10 mouse cellular contexts compared by ENCODE assay signal in the genomic region with DNA sequence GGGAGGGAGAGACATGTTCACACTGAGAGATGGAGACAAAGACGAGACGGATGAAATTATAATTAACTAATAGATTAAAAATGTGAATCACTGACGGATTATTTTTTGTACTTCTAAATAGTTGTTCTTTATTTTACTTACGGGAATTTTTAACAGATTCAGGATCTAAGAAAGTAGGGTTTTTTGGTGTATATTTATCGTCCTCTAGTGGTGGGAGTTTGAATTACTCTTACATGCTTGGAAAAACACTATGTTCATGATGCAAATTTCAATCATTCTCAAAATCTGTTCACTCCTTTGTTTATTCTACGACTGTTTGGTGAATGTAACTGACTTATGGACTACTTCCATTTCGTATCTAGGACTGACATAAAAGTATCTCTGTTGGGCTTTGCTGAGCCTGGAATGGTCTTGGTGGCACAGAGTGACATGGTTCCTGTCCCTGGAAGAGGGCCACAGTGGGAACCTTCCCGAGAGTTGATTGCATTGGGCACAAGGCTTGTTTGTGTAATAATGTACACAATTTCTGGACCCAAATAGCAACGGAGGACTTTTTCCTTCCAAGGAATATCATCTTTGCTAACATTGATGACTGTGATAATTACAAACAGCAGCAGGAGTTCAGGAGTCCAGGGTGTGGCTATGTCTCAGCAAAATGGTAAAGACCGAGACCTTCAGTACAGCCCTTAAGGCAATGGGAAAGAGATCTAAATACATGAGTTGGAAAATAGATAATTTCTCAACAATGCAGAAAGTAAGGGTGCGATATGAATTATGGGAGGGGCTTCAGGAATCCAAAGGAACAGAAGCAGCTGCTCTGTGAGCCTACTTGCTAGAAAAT.
A peak's percentile ranks its signal among the peaks of the same experiment; 100 is the strongest.
DNase-seq lines count a peak whose midpoint lies in the region; TF ChIP-seq lines count a peak whose summit lies in the region.
"Had no signal": no experiment of that assay in that cellular context is flagged by ENCODE, and none has a peak within 500 bp of the region (broad histone marks: within the 10 kb centered on the region; RNA-seq: fewer than 3 reads in every experiment).

No protein-coding gene starts in this region.

- H3K27me3 ChIP-seq in E14TG2a.4 (ENCODE audit: insufficient read depth, low read length), result no peaks in the 10 kb centered on the region
- H3K27me3 ChIP-seq: embryonic facial prominence, embryonic 12.5 days; kidney, embryonic 15.5 days; midbrain, embryonic 12.5 days had no signal

- H3K4me3 ChIP-seq in E14TG2a.4 (replicated peaks; ENCODE audit: low read length), result no peak overlapping the region
- no peak overlapping the region for H3K4me3 ChIP-seq in bone marrow, adult 2 months (replicated peaks; ENCODE audit: control insufficient read depth, low read depth, low read length)
- H3K4me3 ChIP-seq: embryonic facial prominence, embryonic 12.5 days; kidney, embryonic 15.5 days; midbrain, embryonic 12.5 days had no signal

- 43% methylated on average over 11 of the region's 11 CpGs for WGBS in bone marrow, adult 2 months

- H3K27ac ChIP-seq in bone marrow, adult 2 months (ENCODE audit: control insufficient read depth, insufficient read depth, low read depth, low read length, poor library complexity), result no peak overlapping the region
- H3K27ac ChIP-seq: embryonic facial prominence, embryonic 12.5 days; kidney, embryonic 15.5 days; midbrain, embryonic 12.5 days had no signal

- TF ChIP-seq POLR2A in bone marrow, adult 2 months (IDR thresholded peaks at IDR 0.05; ENCODE audit: borderline replicate concordance, control insufficient read depth, low read depth, low read length), result no peak

- DNase-seq in layer of hippocampus, adult 9-10 months (ENCODE audit: low spot score), result peak; percentile 64
- no peak for DNase-seq in layer of hippocampus, adult 8-10 months (ENCODE audit: low spot score in 2 of 2)
- DNase-seq in mesoderm, embryonic 11.5 days (ENCODE audit: low read depth, low spot score), result peak; percentile 31
- DNase-seq in ovary, postnatal 36 days (ENCODE audit: low spot score), result no peak
- no peak for DNase-seq in heart, adult 9 months (ENCODE audit: low spot score in 2 of 2)

- peak; percentile 100 for TF ChIP-seq CTCF in E14TG2a.4 (conservative IDR thresholded peaks at IDR 0.05; ENCODE audit: low read length)
- peak; percentile 9; the same call in 1 of the 2 replicates for TF ChIP-seq CTCF in bone marrow, adult 2 months (IDR thresholded peaks at IDR 0.05; ENCODE audit: control insufficient read depth, insufficient read depth, low read length)

- peaks cover 2% of the 10 kb centered on the region; the same call in 1 of the 2 replicates for H3K9me3 ChIP-seq in E14TG2a.4 (ENCODE audit: low read length)
- H3K9me3 ChIP-seq: embryonic facial prominence, embryonic 12.5 days; kidney, embryonic 15.5 days; midbrain, embryonic 12.5 days had no signal

- no peaks in the 10 kb centered on the region for H3K36me3 ChIP-seq in E14TG2a.4 (ENCODE audit: insufficient read depth, low read length)
- H3K36me3 ChIP-seq: embryonic facial prominence, embryonic 12.5 days; kidney, embryonic 15.5 days; midbrain, embryonic 12.5 days had no signal

- H3K4me1 ChIP-seq in E14TG2a.4 (replicated peaks; ENCODE audit: low read depth, low read length), result no peaks in the 10 kb centered on the region
- no peaks in the 10 kb centered on the region for H3K4me1 ChIP-seq in bone marrow, adult 2 months (ENCODE audit: control insufficient read depth, insufficient read depth, low read length)
- H3K4me1 ChIP-seq: midbrain, embryonic 12.5 days had no signal

Comparison
In these comparisons a context has a peak if more than half of its experiments do, and no peak if none do; other contexts are left out.
1. DNase-seq: peak in layer of hippocampus, adult 9-10 months (single experiment) and mesoderm, embryonic 11.5 days (single experiment); none in layer of hippocampus, adult 8-10 months (0 of 2), ovary, postnatal 36 days (single experiment) and heart, adult 9 months (0 of 2).